Mouse (Mus musculus) spleen, postnatal 36 days (tissue): ENCODE results near the gene Noxo1.
A peak's percentile ranks its signal among the peaks of the same experiment; 100 is the strongest.
"Not testable (repeated sequence)": the region's sequence is repeated elsewhere in the genome, so short reads cannot be mapped to it uniquely, and the experiment has no call there.

Experiments used
- DNase-seq, 2 experiments: peaks; one replicate each; pipeline ENCODE4 v3.0.0; 2022; ENCODE audit warnings: low spot score in 2 of 2, mixed read lengths in 1 of 2

Gene Noxo1

GRCm38 (mm10) chr17:24676877-24677276 lies 19.2 kb upstream of the Noxo1 start:
- no peak for DNase-seq

DNA sequence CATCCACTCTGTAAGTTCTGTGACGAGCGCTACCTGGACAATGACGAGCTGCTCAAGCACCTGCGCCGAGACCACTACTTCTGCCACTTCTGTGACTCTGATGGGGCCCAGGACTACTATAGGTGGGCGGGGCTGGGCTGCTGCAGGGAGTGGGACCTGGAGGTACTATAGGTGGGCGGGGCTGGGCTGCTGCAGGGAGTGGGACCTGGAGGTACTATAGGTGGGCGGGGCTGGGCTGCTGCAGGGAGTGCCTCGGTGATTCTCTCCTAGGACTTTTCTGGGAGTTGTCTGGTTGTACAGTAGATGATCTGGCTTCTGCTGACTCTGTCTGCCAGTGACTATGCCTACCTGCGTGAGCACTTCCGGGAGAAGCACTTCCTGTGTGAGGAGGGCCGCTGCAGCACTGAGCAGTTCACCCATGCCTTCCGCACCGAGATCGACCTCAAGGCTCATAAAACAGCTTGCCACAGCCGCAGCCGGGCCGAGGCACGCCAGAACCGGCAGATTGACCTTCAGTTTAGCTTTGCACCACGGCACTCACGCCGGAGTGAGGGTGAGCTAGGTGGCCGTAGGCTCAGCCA lies 18.4 kb upstream of the Noxo1 start:
- no peak for DNase-seq

DNA sequence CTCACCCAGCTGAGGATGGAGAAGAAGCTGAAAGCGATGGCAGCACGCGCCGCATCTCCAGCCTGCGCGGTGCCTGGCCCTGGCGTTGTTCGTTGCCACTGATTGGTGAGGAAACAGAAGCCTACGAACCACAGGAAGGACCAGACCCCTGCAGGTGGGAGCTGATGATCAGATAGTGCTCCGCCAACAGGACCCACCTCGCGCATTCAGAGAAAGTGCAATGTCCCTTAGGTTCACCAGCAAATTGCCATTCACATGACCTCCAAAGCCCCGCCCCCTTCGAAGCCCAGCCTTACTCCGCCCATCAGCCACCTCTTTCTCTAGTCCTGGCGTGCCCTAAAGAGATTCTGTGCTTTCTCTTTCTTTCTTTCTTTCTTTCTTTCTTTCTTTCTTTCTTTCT lies 9.5 kb upstream of the Noxo1 start:
- DNase-seq, result peak; percentile 58 to 62

DNA sequence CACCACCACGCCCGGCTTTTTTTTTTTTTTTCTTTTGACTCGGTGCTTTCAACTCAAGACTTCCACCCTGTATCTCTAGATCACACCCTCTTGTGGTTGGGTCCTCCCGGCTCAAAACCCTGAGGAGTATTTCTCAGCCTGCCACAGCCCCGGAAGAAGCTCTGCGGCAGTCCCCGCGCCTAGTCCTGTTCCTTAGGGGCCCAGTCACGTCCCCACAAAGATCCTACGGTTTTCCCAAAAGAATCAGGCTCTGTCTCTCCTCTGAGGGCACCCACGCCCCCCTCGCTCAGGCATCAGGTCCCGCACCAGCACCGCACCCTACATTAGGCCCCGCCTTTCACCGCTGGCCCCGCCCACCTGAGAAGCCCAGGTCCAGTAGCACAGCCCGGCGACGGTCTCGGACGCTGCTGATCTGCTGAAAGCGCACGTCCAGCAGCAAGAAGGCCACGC lies 8.9 kb upstream of the Noxo1 start:
- peak; percentile 48 to 59 for DNase-seq

- DNase-seq, result no peak
These were observed 8.4 kb upstream of the Noxo1 start for GRCm38 (mm10) chr17:24687599-24687998.

DNA sequence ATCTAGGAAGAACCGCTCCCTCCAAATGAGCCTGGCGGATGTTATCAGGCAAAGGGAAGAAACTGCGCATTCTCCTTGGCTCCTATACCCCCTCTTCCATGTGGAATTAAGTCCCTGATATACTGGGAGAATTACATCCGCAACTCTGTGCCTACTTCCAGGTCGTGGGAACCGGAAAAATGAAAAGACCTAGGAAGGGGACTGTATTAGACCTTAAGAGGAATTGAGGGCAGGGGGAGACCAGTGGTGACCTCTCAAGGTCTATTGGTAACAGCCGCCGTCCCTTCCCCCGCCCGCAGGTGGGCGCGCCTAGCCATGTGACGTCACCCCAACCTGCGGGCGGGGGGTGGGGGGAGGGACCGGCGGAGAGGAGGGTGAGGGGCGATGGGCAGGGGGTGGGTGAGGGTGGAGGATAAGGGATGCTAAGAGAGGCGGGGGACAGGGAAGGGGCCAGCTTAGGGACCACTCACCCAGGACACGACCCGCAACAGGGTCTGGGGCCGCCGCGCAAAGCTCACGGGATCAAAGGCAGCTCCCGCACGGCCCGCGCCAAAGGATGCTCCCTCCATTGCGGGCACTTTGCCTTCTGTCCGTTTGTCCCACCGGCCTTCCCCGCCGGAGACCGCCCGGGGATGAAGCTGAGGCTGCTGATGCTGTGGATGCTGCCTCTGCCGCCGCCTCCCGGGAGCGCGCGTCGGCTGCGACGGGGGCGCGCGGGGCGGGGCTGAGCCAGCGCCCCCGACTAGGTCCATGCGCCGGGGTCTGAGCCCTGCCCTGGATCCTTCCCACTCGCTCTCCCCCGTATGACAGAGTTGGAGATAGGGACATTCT lies 6.6 kb upstream of the Noxo1 start, which contains the start of gene Syngr3:
Gene Syngr3 (minus strand): TSS at position 705 of the 831 bp plus-strand sequence.
- no peak for DNase-seq

DNA sequence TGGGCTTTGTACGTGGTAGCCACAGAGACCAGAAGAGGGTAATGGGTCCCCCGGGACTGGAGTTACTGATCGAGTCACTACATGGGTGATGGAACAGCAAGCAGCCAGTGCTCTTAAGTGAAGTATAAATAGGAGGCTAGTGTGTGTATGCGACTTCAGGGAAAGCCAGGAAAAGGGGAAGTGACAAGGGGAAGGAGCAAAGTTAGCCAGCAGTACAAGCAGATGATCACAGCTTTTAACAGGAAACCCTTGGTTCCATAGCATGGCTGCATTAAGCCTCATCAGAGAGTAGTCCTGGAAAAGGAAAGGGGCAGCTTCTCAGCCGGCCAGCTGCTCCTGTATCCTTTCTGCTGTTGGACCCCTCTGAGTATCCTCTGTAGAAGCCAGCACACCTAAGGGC lies 3.6 kb upstream of the Noxo1 start:
- no peak for DNase-seq

GRCm38 (mm10) chr17:24695326-24696010 lies 566 bp upstream of the Noxo1 start:
- DNase-seq, result no peak

DNA sequence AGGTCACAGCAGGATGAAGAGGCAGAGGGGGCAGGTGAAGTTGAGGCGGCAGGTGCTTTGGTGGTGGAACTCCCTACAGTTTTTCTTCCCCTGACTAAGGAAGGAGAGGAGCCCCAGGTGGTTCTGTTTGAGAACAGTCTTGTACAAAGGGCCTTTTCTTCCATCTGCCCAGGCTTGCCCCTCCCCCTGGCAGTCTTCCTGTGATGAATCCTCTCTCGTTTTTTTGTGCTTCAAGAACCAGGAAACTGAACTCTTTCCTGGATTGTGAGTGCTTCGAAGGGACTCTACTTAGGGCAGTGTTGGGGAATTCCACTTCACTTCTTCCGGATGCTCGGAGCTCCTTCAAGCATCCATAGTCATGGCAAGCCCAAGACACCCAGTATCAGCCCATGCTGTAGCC lies 2.0 kb downstream of the Noxo1 start:
- DNase-seq, result no peak

DNA sequence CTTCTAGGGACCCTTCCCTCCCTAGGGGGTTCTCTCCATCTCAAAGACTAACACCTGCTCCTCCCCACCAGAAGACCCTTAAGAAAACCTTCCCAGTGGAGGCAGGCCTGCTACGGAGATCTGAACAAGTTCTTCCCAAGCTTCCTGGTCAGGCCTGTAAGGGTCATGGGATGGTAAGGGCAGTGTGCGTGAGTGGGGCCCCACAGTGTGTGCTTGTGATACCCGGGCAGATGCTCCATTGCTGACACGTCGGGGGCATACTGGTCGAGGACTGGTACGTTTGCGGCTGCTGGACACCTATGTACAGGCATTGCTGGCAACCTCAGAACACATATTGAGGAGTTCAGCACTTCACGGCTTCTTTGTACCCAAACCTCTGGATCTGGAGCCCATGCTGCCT lies 2.7 kb downstream of the Noxo1 start:
- DNase-seq, result no peak

GRCm38 (mm10) chr17:24699473-24699872 lies 3.4 kb downstream of the Noxo1 start:
- no peak for DNase-seq

DNA sequence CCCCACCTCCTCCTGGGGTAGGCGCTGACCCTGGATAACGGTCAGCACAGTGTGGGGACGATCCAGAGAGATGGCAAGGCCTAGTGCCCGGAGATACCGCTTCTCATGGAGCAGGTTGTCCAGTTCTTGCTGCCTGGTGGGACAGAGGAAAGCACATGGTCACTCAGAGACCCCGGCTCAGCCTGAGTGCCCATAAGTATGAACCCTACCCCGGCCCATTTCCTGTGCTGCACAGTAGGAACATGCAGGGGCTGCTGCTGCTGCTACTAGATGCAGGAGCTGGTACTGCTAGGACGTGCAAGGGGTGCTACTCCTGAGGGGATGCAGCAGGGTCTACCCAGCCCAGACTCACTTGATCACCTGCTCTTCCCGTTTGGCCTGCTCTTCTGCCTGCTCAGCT lies 5.2 kb downstream of the Noxo1 start:
- no peak for DNase-seq

DNA sequence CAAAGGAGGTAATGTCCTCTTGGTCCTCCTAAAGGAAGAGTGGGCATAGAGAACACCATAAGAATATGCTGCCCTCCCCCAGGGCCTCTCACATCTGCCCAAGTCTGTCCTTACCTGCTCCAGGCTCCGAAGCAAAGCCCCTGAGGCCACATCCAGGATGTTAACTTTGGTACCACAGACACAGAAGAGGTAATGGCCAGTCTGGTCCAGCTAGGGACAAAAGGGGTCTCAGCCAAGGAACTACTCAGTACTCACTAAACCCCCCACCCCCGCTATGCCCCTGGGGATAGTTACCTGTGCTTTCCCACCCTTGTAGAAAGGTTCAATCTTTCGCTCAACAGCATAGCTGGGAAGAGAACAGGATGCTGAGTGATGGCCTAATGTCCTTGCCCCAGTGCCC lies 9.8 kb downstream of the Noxo1 start:
- DNase-seq, result no peak

DNA sequence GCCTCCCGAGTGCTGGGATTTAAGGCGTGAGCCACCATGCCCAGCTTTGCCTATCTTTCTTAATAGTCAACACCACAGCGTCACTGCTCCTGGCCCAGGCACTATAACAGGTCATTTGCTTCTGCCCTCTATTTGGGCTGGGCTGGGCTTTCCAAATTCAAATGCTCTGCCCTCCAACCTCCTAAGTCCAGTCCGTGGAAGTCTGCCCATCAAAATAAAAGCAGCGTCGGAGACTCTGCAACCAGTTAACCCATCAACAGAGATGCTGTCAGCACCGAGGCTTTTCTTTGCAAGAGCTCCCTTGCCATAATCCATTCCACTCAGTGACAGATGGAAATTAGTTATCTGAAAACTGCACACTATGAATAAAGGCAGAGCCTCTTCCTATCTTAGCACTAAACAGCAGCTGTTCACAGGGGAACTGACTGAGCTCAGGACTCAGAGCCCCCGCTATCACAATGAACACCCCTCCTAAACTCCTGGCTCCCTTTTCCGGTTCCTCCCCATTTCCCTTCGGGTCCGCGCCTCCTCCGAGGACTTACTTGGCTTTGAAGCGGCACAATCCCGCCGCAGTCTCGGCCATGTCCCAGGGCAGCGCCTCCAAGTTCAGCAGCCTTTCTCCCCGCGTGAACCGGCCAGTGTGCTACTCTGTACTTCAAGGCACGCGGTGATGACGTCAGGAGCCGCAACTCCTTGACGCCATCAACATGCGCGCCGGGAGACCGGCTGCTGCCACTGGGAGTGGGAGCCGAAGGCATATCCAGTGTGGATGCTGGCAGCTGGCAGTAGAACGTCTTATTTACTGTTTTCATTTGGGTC lies 11.2 kb downstream of the Noxo1 start, which contains the start of gene Tbl3:
Gene Tbl3 (minus strand): TSS at position 679 of the 819 bp plus-strand sequence.
- DNase-seq, result peak; percentile 86 to 88

- no peak for DNase-seq
These were observed 11.9 kb downstream of the Noxo1 start for GRCm38 (mm10) chr17:24707801-24708425.

- no peak for DNase-seq
These were observed 12.6 kb downstream of the Noxo1 start for GRCm38 (mm10) chr17:24708646-24709045.

GRCm38 (mm10) chr17:24715556-24715955 lies 19.5 kb downstream of the Noxo1 start:
- no peak for DNase-seq

DNA sequence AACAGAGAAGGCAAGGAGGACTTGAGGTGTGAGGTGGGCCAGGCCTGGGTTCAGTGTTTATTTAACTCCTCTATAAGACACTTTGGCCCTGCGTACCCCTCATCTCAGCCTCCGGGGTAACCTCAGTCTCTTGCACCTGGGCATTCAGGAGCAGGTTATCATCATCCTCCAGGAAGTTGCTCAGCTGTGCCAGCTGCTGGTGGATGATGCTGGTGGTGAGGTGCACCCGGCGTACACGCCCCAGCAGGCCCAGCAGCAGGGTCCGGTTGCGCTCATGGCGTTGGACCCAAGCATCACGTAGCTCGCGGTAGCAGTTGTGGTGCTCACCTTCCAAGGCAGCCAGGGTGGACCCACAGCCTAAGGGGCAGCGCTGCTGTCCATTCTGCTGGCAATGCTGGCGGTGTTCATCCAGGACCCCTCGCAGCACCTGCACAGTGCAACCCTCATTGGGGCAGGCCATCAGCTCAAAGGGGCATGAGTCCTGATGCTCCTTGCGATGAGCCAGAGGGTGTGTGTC lies 20.2 kb downstream of the Noxo1 start:
- no peak for DNase-seq

- DNase-seq, result no peak
These were observed 21.9 kb downstream of the Noxo1 start, which contains the start of the genes Rnf151 and Rps2 for GRCm38 (mm10) chr17:24717943-24718342. Rnf151 (minus strand) TSS chr17:24718063. Rps2 (plus strand) TSS chr17:24718116.

- not testable (repeated sequence) for DNase-seq
These were observed 22.9 kb downstream of the Noxo1 start for GRCm38 (mm10) chr17:24718938-24719337.
